Mouse (Mus musculus) myocyte (in vitro differentiated cells): Measurements from ENCODE around the gene Limch1.

Experiments used
- CEBPB ChIP-seq: IDR thresholded peaks from 2 replicates; pipeline ENCODE4 v1.6.1; 2011; ENCODE audit warnings: mild to moderate bottlenecking, moderate library complexity; ENCODE audit not compliant: poor library complexity, insufficient read depth, severe bottlenecking
- E2F4 ChIP-seq: IDR thresholded peaks from one replicate; pipeline ENCODE4 v1.6.1; 2011; ENCODE audit warnings: mild to moderate bottlenecking, control low read depth, moderate library complexity; ENCODE audit not compliant: insufficient read depth
- MYOD1 ChIP-seq, 3 experiments: IDR thresholded peaks; one replicate each; pipeline ENCODE4 v1.6.1; 2011; ENCODE audit warnings: control low read depth in 2 of 3, low read depth in 2 of 3, mild to moderate bottlenecking in 2 of 3, moderate library complexity in 1 of 3; ENCODE audit not compliant: insufficient read length in 2 of 3, control insufficient read depth in 1 of 3
- MYOG ChIP-seq, 3 experiments: IDR thresholded peaks; one replicate each; pipeline ENCODE4 v1.6.1; 2011; ENCODE audit warnings: control low read depth in 2 of 3, low read depth in 2 of 3, mild to moderate bottlenecking in 2 of 3; ENCODE audit not compliant: insufficient read length in 2 of 3, control insufficient read depth in 1 of 3, insufficient read depth in 1 of 3
- POLR2A ChIP-seq: IDR thresholded peaks from one replicate; pipeline ENCODE4 v1.6.1; 2011; ENCODE audit warnings: low read depth, mild to moderate bottlenecking, control low read depth, moderate library complexity; ENCODE audit not compliant: insufficient read length
- TCF12 ChIP-seq: IDR thresholded peaks from one replicate; pipeline ENCODE4 v1.6.1; 2011; ENCODE audit warnings: mild to moderate bottlenecking, control low read depth; ENCODE audit not compliant: poor library complexity, insufficient read depth, severe bottlenecking
- USF1 ChIP-seq: IDR thresholded peaks from one replicate; pipeline ENCODE4 v1.6.1; 2011; ENCODE audit warnings: low read depth, mild to moderate bottlenecking, control low read depth, moderate library complexity

- TF ChIP-seq E2F4 = no peak
- no peak for TF ChIP-seq POLR2A
- TF ChIP-seq TCF12 = no peak
- TF ChIP-seq MYOD1 (IDR thresholded peaks at IDR 0.05; ENCODE audit: control insufficient read depth in 1 of 3, insufficient read length in 2 of 3, low read depth in 2 of 3) = no peak
- TF ChIP-seq MYOG (IDR thresholded peaks at IDR 0.05; ENCODE audit: control insufficient read depth in 1 of 3, insufficient read depth in 1 of 3, insufficient read length in 2 of 3, low read depth in 2 of 3) = no peak
- TF ChIP-seq USF1 = no peak
- no peak for TF ChIP-seq CEBPB
These were observed 355.2 kb downstream of the Limch1 start for GRCm38 (mm10) chr5:67100564-67101394.
